Mouse (Mus musculus) adrenal gland, postnatal 10 days (tissue): ENCODE data around the gene Etfb. TPM values are rescaled to one million over a fixed set of nuclear protein-coding genes. Genes with fewer than 3 reads are reported as not detected.

Experiments used
- DNase-seq: peaks from one replicate; pipeline ENCODE4 v3.0.0; 2021; ENCODE audit warnings: mixed read lengths
- total RNA-seq, 2 experiments: library from RNA; stranded (reverse); gene quantifications; 2 replicates each; pipeline ENCODE4 v1.2.3; 2021

The Etfb gene
- total RNA-seq, 2 experiments from 2014 or later = 1,536 to 1,703 TPM

DNA sequence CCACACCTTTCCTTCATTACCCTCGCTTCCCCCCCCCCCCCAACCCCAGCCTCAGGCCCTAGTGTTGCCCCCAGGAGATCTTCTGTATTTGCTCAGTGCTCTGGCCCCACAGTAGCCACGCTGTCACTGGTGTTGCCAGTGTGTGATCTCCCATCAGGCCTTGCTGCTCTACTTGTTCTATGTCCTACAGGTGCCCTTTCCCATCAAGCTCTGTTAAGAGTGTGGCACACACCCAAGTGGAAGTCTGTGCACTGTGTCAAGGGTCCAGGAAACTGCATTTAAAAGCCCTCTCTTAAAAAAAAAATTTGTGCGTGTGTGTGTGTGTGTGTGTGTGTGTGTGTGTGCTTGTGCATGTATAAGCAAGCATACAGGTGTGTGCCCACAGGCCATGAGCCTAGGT lies 4.4 kb downstream of the Etfb start:
- no peak for DNase-seq

- no peak for DNase-seq
These were observed 5.9 kb downstream of the Etfb start for GRCm38 (mm10) chr7:43449811-43450210.

DNA sequence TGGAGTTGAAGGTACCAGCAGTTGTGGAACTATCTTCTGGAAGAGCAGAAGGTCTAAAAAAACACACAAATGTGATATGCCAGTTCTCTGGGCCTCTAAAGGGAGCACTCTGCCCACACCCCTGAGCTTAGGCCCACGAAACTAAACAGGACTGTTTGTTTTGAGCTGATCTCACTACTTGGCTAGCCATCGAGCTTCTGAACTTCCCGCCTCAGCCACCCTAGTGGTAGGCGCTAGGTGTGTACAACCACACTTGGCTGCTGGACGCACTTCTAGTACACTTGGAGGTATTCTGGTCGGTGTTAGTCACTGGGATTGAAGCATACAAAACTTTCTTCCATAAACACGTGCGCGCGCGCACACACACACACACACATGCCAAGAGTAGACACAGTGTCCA lies 7.8 kb downstream of the Etfb start:
- no peak for DNase-seq

GRCm38 (mm10) chr7:43452609-43453008 lies 8.7 kb downstream of the Etfb start:
- DNase-seq = peak; percentile 58

DNA sequence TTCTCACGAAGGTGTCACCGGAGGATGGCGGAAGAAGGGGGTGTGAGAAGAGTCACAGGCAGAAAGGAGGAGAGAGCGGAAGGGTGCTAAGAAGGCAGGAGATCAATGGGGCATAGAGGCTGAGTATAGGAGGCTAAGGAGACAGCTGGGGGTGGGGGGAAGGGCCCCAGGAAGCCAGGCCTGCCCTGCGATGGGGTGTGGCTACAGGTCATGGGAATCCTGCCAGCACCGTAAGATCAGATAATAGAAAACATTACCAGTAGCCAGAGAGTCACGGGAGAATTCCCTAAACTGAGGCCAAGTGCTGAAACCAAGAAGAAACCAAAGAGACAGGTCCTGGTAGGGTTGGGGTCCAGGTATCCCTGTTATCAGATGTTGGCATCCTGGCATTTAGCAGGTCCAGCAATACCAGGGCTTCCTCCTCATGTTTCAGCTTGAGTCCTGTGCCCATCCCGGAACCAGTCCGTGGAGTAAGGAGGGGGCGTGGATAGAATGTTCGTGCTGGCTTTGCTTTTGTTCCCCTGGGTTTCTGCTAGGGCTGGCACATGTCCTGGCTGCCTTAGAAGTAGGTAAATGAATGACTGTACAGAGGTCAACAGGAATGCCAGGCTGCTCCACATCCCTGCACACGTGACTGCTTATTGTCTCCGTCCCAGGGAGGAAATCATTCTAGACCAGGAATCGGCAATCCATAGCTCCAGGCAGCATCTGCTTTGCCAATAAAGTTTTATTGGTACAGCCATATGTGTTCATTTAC lies 9.9 kb downstream of the Etfb start:
- peak; percentile 58 for DNase-seq

- no peak for DNase-seq
These were observed 10.5 kb downstream of the Etfb start for GRCm38 (mm10) chr7:43454371-43454770.

- DNase-seq = no peak
These were observed 19.0 kb downstream of the Etfb start, which contains the start of gene Vsig10l for GRCm38 (mm10) chr7:43462851-43463250. Gene Vsig10l (plus strand): TSS chr7:43463151.

GRCm38 (mm10) chr7:43463976-43464375 lies 20.1 kb downstream of the Etfb start:
- no peak for DNase-seq

- no peak for DNase-seq
These were observed 21.0 kb downstream of the Etfb start for GRCm38 (mm10) chr7:43464864-43465343.

GRCm38 (mm10) chr7:43465344-43466098 lies 21.6 kb downstream of the Etfb start:
- peak; percentile 92 for DNase-seq

- peak; percentile 91 for DNase-seq
These were observed 22.3 kb downstream of the Etfb start for GRCm38 (mm10) chr7:43466099-43466694.

GRCm38 (mm10) chr7:43470373-43470772 lies 26.5 kb downstream of the Etfb start:
- peak; percentile 57 for DNase-seq

GRCm38 (mm10) chr7:43475706-43476105 lies 31.8 kb downstream of the Etfb start:
- DNase-seq = no peak

DNA sequence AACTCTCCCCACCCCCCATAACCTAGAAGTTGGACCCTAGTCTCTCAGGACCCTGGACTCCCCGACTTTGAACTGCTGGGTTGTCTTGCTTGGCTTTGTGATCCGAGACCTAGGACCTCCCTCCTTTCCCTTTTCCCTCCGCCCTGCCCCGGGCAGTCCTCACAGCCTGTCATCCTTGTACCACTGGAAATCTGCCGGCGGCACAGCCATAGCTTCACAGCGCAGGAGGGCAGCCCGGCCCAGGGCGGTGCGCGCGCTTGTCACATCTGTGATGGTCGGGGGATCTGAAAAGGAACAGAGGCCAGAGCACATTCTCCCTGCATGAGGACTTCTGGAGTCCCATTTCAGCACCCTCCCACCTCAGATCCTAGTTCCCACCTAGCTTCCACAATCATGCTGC lies 32.5 kb downstream of the Etfb start:
- no peak for DNase-seq

- no peak for DNase-seq
These were observed 37.3 kb downstream of the Etfb start for GRCm38 (mm10) chr7:43481191-43481590.

GRCm38 (mm10) chr7:43482090-43482716 lies 38.3 kb downstream of the Etfb start:
- peak; percentile 60 for DNase-seq

GRCm38 (mm10) chr7:43483236-43483635 lies 39.4 kb downstream of the Etfb start:
- peak; percentile 54 for DNase-seq

GRCm38 (mm10) chr7:43488646-43489045 lies 44.8 kb downstream of the Etfb start:
- DNase-seq = no peak

- DNase-seq = no peak
These were observed 45.8 kb downstream of the Etfb start, which contains the start of gene Iglon5 for GRCm38 (mm10) chr7:43489631-43490125. Gene Iglon5 (minus strand): TSS chr7:43490075.

- peak; percentile 63 for DNase-seq
These were observed 46.3 kb downstream of the Etfb start for GRCm38 (mm10) chr7:43490182-43490584.

GRCm38 (mm10) chr7:43490861-43491260 lies 47.0 kb downstream of the Etfb start:
- DNase-seq = no peak

GRCm38 (mm10) chr7:43495343-43496021 lies 51.6 kb downstream of the Etfb start:
- DNase-seq = peak; percentile 56
